Mouse (Mus musculus) stomach, embryonic 14.5 days (tissue): Measurements from ENCODE around the gene Zc3h18. TPM values are rescaled to one million over a fixed set of nuclear protein-coding genes. Genes with fewer than 3 reads are reported as not detected.
A peak's percentile ranks its signal among the peaks of the same experiment; 100 is the strongest.

Experiments used
- ATAC-seq: fragments of 200-750 bp; cut with Nextera tagmentation; 2 replicates; pipeline ENCODE4 v1.8.0; 2017; ENCODE audit warnings: low read depth, moderate TSS enrichment; ENCODE audit not compliant: insufficient number of reproducible peaks, insufficient read depth, low FRiP score
- H3K27ac ChIP-seq: fragments of 300-500 bp; sonication (generic); 2 replicates; pipeline ENCODE4 v1.5.1; 2014; ENCODE audit warnings: mild to moderate bottlenecking, low read length, moderate library complexity, mixed read lengths
- H3K27me3 ChIP-seq: fragments of 300-500 bp; sonication (generic); 2 replicates; pipeline ENCODE4 v1.6.1; 2014; ENCODE audit warnings: low read length, control low read depth, mixed read lengths; ENCODE audit not compliant: control insufficient read depth, insufficient read depth
- H3K36me3 ChIP-seq: fragments of 300-500 bp; sonication (generic); 2 replicates; pipeline ENCODE4 v1.6.1; 2014; ENCODE audit warnings: mild to moderate bottlenecking, control low read depth, low read length, moderate library complexity, mixed read lengths; ENCODE audit not compliant: control insufficient read depth, insufficient read depth
- H3K4me1 ChIP-seq: fragments of 300-500 bp; sonication (generic); 2 replicates; pipeline ENCODE4 v1.6.1; 2014; ENCODE audit warnings: low read length, control low read depth, mixed read lengths; ENCODE audit not compliant: control insufficient read depth, insufficient read depth
- H3K4me2 ChIP-seq: fragments of 300-500 bp; sonication (generic); replicated peaks from 2 replicates; pipeline ENCODE4 v1.6.1; 2014; ENCODE audit warnings: low read depth, low read length, control low read depth
- H3K4me3 ChIP-seq: fragments of 300-500 bp; sonication (generic); 2 replicates; pipeline ENCODE4 v1.5.1; 2014; ENCODE audit warnings: low read depth, low read length, control low read depth
- H3K9ac ChIP-seq: fragments of 300-500 bp; sonication (generic); replicated peaks from 2 replicates; pipeline ENCODE4 v1.6.1; 2014; ENCODE audit warnings: low read depth, mild to moderate bottlenecking, control low read depth, low read length, moderate library complexity, mixed read lengths
- H3K9me3 ChIP-seq: fragments of 300-500 bp; sonication (generic); 2 replicates; pipeline ENCODE4 v1.6.1; 2016; ENCODE audit warnings: low read depth, low read length, control low read depth; ENCODE audit not compliant: control insufficient read depth
- WGBS: fragments of 180-500 bp; shearing (Covaris S2); extraction: QIAGEN DNeasy Blood & Tissue Kit; methylation state at CpG from one replicate; pipeline ENCODE4 v1.1.7; 2014; 5-methylcytosine and 5-hydroxymethylcytosine counted together
- polyA plus RNA-seq: library from polyadenylated mRNA; unstranded; fragments of >200 nt; fragmentation: Nextera tagmentation; extraction: Ambion mirVana; gene quantifications from 2 replicates; pipeline ENCODE4 v1.2.1, GENCODE M21; 2014

Gene Zc3h18
- polyA plus RNA-seq, 1 experiment from 2014 or later: 30.5 TPM

GRCm38 (mm10) chr8:122457171-122457570 lies 80.8 kb downstream of the Zc3h18 start:
- ATAC-seq: no peak

GRCm38 (mm10) chr8:122459218-122459900 lies 83.0 kb downstream of the Zc3h18 start:
- H3K36me3 ChIP-seq: no peaks in the 10 kb centered on the region
- no peak overlapping the region for H3K27ac ChIP-seq
- no peak overlapping the region for H3K9ac ChIP-seq
- H3K4me1 ChIP-seq: peaks cover 10% of the 10 kb centered on the region; the same call in 1 of the 2 replicates
- peaks cover 17% of the 10 kb centered on the region for H3K27me3 ChIP-seq
- ATAC-seq: no peak
- no peak overlapping the region for H3K4me3 ChIP-seq
- 51% methylated on average over 6 of the region's 6 CpGs for WGBS
- H3K4me2 ChIP-seq: no peak overlapping the region
- H3K9me3 ChIP-seq: no peaks in the 10 kb centered on the region

More at GRCm38 (mm10) chr8:122457171-122457570, 80.8 kb downstream of the Zc3h18 start:
- Histone ChIP-seq H3K4me3 (no peak overlapping the region), H3K27me3 (peaks cover 17% of the 10 kb centered on the region), H3K9ac (no peak overlapping the region), H3K4me2 (no peak overlapping the region), H3K27ac (no peak overlapping the region), H3K9me3 (no peaks in the 10 kb centered on the region), H3K4me1 (peaks cover 10% of the 10 kb centered on the region; the same call in 1 of the 2 replicates), H3K36me3 (no peaks in the 10 kb centered on the region)
- WGBS: 75% methylated on average over 11 of the region's 11 CpGs

GRCm38 (mm10) chr8:122459990-122460389 lies 83.6 kb downstream of the Zc3h18 start:
- H3K27ac ChIP-seq: no peak overlapping the region
- 26% methylated on average over 7 of the region's 7 CpGs for WGBS

GRCm38 (mm10) chr8:122460524-122461472 lies 84.4 kb downstream of the Zc3h18 start, which contains the start of gene Snai3:
Snai3 (minus strand) TSS chr8:122460733.
- H3K36me3 ChIP-seq: peaks cover 4% of the 10 kb centered on the region
- peak within 1 kb of the TSS; percentile 57 for H3K4me2 ChIP-seq
- H3K4me1 ChIP-seq: peaks cover 10% of the 10 kb centered on the region; the same call in 1 of the 2 replicates
- H3K4me3 ChIP-seq: peak within 1 kb of the TSS; percentile 30
- no peaks in the 10 kb centered on the region for H3K9me3 ChIP-seq
- H3K9ac ChIP-seq: no peak within 1 kb of the TSS
- 2% methylated on average over 56 of the region's 56 CpGs for WGBS
- ATAC-seq: peak; percentile 90
- no peak within 1 kb of the TSS for H3K27ac ChIP-seq
- H3K27me3 ChIP-seq: peaks cover 17% of the 10 kb centered on the region

More at GRCm38 (mm10) chr8:122459990-122460389, 83.6 kb downstream of the Zc3h18 start:
- H3K36me3 ChIP-seq: no peaks in the 10 kb centered on the region
- peak overlapping the region; percentile 30; the same call in 1 of the 2 replicates for H3K4me3 ChIP-seq
- H3K9ac ChIP-seq: no peak overlapping the region
- no peak for ATAC-seq
- peaks cover 17% of the 10 kb centered on the region for H3K27me3 ChIP-seq
- peaks cover 10% of the 10 kb centered on the region; the same call in 1 of the 2 replicates for H3K4me1 ChIP-seq
- H3K4me2 ChIP-seq: peak overlapping the region; percentile 57
- H3K9me3 ChIP-seq: no peaks in the 10 kb centered on the region

GRCm38 (mm10) chr8:122461473-122462148 lies 85.2 kb downstream of the Zc3h18 start:
- no peak overlapping the region for H3K9ac ChIP-seq
- 59% methylated on average over 11 of the region's 11 CpGs for WGBS
- no peak overlapping the region for H3K4me2 ChIP-seq
- H3K27ac ChIP-seq: no peak overlapping the region
- ATAC-seq: no peak
- no peak overlapping the region for H3K4me3 ChIP-seq
- no peaks in the 10 kb centered on the region for H3K9me3 ChIP-seq
- H3K4me1 ChIP-seq: peaks cover 10% of the 10 kb centered on the region; the same call in 1 of the 2 replicates
- H3K36me3 ChIP-seq: peaks cover 9% of the 10 kb centered on the region
- peaks cover 17% of the 10 kb centered on the region for H3K27me3 ChIP-seq

- Histone ChIP-seq H3K36me3 (peaks cover 16% of the 10 kb centered on the region), H3K4me1 (peaks cover 10% of the 10 kb centered on the region; the same call in 1 of the 2 replicates), H3K4me3 (no peak overlapping the region), H3K27me3 (peaks cover 17% of the 10 kb centered on the region), H3K4me2 (no peak overlapping the region), H3K9me3 (no peaks in the 10 kb centered on the region), H3K27ac (no peak overlapping the region), H3K9ac (no peak overlapping the region)
- no peak for ATAC-seq
- 70% methylated on average over 8 of the region's 8 CpGs for WGBS
Observed at GRCm38 (mm10) chr8:122462510-122462909, 86.1 kb downstream of the Zc3h18 start.

- WGBS: 35% methylated on average over 12 of the region's 12 CpGs
- peaks cover 17% of the 10 kb centered on the region for H3K27me3 ChIP-seq
- no peak overlapping the region for H3K27ac ChIP-seq
- ATAC-seq: no peak
- no peak overlapping the region for H3K4me3 ChIP-seq
- H3K9me3 ChIP-seq: no peaks in the 10 kb centered on the region
- peaks cover 27% of the 10 kb centered on the region for H3K36me3 ChIP-seq
- peaks cover 10% of the 10 kb centered on the region; the same call in 1 of the 2 replicates for H3K4me1 ChIP-seq
- no peak overlapping the region for H3K4me2 ChIP-seq
- H3K9ac ChIP-seq: no peak overlapping the region
Observed at GRCm38 (mm10) chr8:122463651-122464640, 87.5 kb downstream of the Zc3h18 start.
